Mouse (Mus musculus) naive thymus-derived CD4-positive, alpha-beta T cell, adult 2 months (primary cell): Measurements from ENCODE around the gene Cox7a2.

Experiments used
- DNase-seq: peaks from one replicate; pipeline ENCODE4 v3.0.0-alpha.2; 2011; ENCODE audit warnings: low read depth

Cox7a2 gene

GRCm38 (mm10) chr9:79759385-79760005 is at the start of gene Cox7a2:
Gene Cox7a2, minus strand, starts transcription at chr9:79759878.
- DNase-seq, result peak; percentile 96

GRCm38 (mm10) chr9:79809411-79809810 is 49.7 kb upstream of the Cox7a2 start:
- no peak for DNase-seq

GRCm38 (mm10) chr9:79807178-79807577 is 47.5 kb upstream of the Cox7a2 start:
- no peak for DNase-seq

DNA sequence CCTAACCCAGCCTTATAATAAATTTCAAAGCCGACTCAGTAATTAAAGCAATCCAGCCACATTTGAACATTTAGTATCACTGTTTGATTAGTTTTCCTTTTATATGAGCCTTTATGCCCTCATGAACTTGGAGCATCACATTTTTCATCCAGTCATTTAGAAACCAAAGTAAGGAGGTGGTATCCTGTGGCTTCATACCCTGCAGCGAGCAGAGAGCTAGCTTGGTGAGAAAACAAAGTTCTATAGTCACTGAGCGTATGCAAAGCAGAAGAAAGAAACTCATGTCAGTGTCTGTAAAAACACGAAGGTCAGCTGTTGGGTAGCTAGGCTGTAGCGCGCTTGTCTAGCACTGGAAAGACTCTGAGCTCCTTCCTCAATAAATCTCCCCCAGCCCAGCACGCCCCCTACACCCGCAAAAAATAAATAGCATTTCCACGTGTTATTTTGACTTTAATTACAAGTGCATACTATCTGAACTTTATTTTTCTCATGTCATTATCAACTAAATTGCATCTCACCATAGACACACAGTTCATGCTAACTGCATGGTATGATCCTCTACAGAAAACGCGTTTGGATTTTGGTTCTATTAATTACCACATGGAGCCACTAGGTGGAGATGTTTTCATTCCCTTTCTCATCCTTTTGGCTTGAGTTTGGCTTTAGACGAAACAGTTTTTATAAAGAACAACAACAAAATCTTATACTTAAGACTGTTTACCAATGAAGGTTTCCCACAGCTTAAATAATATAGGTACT is 46.8 kb upstream of the Cox7a2 start:
- DNase-seq, result peak; percentile 80

GRCm38 (mm10) chr9:79805426-79805825 is 45.7 kb upstream of the Cox7a2 start:
- DNase-seq, result no peak

DNA sequence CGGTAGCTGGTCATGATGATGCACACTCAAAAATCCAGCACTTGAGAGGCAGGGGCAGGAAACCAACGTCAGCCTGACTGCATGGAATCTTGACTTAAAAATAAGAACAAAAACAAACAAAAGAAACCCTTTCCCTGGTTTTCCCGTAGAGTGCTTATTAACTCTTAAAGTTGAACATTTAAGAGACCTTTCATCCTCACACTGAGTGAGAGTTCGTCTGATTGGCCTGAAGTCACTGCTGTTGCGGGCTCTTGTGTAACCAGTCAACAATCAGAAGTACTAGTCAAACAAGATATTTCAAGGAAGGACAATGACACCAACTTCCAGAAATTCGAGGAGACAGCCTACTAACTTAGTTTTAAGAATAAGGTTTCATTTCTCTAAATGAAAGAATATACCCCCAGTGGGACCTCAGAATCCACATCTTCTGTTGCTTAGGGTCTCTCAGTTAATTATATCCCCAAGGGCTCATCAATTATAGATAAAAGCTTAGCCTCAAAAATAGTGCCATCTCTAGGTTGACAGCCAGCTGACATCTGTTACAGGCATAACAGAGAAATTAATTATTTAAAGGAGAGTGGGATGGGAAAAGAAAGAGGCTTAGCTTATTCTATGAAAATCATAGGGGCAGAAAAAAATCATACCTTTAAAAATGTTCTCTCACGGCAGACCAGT is 36.9 kb upstream of the Cox7a2 start:
- no peak for DNase-seq

DNA sequence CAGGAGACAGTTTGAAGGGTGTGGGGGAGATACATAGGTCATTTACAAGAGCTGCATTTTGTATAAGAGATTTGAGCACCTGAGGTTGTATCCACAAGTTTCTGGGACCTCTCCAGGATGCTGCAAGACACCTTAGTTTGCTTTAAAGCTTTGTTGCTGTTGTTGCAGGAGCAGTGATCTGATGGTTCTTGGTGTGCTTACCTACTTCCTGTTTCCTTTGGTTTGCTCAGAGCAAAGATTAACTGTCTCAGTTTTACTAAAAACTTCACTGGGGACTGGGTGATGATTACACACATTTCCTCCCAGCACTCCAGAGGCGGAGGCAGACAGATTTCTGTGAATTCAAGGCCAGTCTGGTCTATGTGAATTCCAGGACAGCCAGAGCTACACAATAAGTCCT is 35.4 kb upstream of the Cox7a2 start:
- DNase-seq, result peak; percentile 77

GRCm38 (mm10) chr9:79792841-79793835 is 33.5 kb upstream of the Cox7a2 start, which contains the start of gene Tmem30a:
Gene Tmem30a, minus strand, starts transcription at chr9:79793507.
- peak; percentile 97 for DNase-seq

DNA sequence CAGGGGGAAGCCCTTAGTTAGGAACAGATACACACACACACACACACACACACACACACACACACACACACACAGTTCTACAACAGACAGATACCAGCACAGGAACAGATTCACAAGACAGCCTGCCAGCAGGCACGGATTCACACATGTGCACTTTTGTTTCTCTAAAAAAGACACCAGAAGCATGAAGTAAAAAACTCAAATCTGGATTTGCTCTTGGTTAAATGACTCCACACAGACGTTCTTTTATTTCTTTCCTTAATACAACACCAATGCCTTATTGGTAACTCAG is 26.1 kb upstream of the Cox7a2 start:
- DNase-seq, result no peak

DNA sequence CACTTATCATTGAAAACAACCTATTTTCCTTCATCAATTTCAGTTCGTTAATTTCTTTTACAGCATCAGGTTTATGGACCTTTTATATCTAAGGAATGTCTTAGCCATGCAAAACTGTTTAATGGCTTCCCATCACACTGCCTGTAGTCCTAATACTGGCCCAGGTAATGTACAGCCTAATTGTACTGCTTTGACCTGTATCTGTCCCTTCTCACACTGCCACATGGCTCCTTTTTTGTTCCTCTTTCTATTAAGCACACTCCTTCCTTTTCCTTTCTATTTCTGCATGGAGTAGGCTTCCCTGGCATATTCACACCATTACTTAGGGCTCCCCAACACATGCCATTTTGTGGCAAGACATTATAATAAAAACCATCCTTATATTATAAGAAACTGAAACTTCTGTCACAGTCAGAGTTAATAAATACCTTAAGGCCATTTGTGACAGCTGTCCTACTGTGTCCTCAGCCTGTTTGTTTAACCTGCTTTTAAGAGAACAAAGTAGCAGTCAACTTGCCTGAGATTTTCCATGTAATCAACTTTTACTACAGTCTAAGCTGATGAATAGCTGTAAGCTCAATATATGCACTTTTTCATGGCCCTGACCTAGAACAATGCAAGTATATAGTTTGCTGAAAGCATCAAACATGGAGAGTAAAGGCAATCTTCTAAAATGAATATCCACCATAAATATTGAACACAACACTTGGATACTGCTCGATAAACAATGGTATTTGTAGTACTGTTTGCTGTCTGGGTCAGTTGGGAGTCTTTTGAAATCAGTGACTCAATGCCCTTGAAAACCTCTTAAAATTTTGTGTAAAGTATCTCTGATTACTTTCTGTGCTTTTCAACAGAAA is 25.5 kb upstream of the Cox7a2 start:
- DNase-seq, result no peak

DNA sequence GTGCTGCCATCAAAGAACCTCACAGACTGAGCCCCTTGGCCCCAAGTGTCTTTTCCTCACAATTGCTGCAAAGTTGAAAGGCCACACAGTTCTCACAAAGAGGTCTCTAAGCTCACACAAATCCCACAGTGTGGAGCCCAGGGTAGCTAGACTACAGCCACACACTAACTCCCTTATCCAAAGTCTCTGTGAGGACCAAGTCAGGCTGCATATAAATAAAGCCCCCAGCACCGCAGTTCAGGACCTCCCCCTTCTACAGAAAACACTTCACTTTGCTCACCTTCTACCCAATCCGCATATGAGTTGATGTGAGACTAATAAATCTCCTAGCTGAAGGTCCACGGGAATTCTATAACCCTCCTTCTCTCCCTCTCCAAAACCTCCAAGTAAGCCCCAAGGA is 24.8 kb upstream of the Cox7a2 start:
- DNase-seq, result no peak

- peak; percentile 65 for DNase-seq
Observed at GRCm38 (mm10) chr9:79779354-79779753, 19.7 kb upstream of the Cox7a2 start.

- DNase-seq, result no peak
Observed at GRCm38 (mm10) chr9:79766991-79767545, 7.4 kb upstream of the Cox7a2 start.

GRCm38 (mm10) chr9:79765329-79765728 is 5.7 kb upstream of the Cox7a2 start:
- no peak for DNase-seq

GRCm38 (mm10) chr9:79762519-79762918 is 2.8 kb upstream of the Cox7a2 start:
- no peak for DNase-seq

- no peak for DNase-seq
Observed at GRCm38 (mm10) chr9:79760076-79760475, 398 bp upstream of the Cox7a2 start.

DNA sequence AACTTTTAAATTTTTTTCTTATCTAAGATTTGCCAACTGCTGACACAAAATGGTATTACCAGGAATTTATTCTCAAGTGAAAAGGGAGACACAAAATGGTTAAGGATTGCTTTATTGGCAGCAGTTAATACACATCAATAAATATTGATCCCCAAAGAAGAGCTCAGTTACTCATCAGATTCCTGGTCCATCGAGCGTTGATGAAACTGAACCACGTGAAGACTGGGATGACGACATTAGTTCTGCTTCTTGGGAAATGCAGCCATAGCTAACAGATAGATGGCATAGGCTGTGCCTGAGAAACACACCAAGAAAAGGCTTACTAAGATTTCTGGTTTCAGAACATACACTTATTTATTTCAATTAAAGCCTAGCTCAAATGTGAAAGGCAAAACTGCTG is 4.4 kb downstream of the Cox7a2 start:
- no peak for DNase-seq

GRCm38 (mm10) chr9:79751846-79752245 is 7.8 kb downstream of the Cox7a2 start:
- DNase-seq, result no peak

GRCm38 (mm10) chr9:79750709-79751108 is 9.0 kb downstream of the Cox7a2 start:
- no peak for DNase-seq

DNA sequence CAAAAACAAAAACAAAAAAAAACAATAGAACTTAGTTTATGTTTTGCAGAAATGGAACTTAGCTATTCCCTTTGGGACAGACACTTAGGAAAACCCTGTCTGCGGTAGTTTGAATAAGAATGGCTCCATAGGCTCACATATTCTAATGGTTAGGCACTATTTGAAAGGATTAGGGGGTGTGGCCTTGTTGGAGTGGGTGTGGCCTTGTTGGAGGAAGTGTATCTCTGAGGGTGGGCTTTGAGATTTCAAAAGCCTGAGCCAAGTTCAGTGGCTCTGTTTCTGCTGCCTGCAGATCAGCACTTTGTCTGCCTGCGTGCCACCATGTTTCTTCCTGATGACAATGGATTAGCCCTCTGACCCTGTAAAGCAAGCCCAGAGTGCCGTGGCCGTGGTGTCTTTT is 14.6 kb downstream of the Cox7a2 start:
- DNase-seq, result no peak

DNA sequence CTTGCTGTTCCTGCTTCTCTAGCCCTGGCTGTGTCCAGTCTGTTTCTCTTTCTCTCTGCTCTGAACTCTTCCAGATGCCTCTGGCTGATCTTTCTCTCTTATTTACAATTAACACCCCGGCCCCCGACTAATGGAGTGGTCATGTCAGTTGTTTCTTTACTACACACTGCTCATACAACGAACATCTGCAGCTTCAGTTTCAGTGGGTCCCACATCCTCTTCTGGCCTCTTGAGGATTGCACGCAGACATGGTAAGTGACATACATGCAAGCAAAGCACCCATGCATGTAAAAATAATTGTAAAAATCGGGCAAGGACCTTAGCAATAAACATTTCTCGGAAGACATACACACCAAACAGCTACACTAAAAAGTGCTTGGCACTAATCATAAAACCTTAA is 24.1 kb downstream of the Cox7a2 start:
- no peak for DNase-seq
